Mouse (Mus musculus) midbrain, embryonic 10.5 days (tissue): ENCODE measurements at regions not wholly inside any gene's neighbourhood (a gene's known extent, or its start where the extent isn't known, plus 50 kb on each side); places are given as distances from the start of the nearest gene placed in this dataset.

Experiments used
- DNase-seq: peaks from one replicate; pipeline ENCODE4 v3.0.0-alpha.2; 2017; ENCODE audit warnings: low spot score
- H3K27ac ChIP-seq: fragments of 300-500 bp; sonication (generic); replicated peaks from 2 replicates; pipeline ENCODE4 v1.5.1; 2016; ENCODE audit warnings: mild to moderate bottlenecking
- H3K27me3 ChIP-seq: fragments of 300-500 bp; sonication (generic); 2 replicates; pipeline ENCODE4 v1.6.1; 2016; ENCODE audit warnings: low read depth, mild to moderate bottlenecking; ENCODE audit not compliant: poor library complexity, severe bottlenecking
- H3K36me3 ChIP-seq: fragments of 300-500 bp; sonication (generic); 2 replicates; pipeline ENCODE4 v1.6.1; 2016; ENCODE audit warnings: mild to moderate bottlenecking, moderate library complexity
- H3K4me1 ChIP-seq: fragments of 300-500 bp; sonication (generic); 2 replicates; pipeline ENCODE4 v1.6.1; 2016
- H3K4me3 ChIP-seq: fragments of 300-500 bp; sonication (generic); 2 replicates; pipeline ENCODE4 v1.5.1; 2016; ENCODE audit warnings: mild to moderate bottlenecking, moderate library complexity
- H3K9me3 ChIP-seq: fragments of 300-500 bp; sonication (generic); replicated peaks from 2 replicates; pipeline ENCODE4 v1.6.1; 2016; ENCODE audit warnings: mild to moderate bottlenecking
- WGBS: fragments of 180-500 bp; shearing (Covaris S2); methylation state at CpG from one replicate; pipeline ENCODE4 v1.1.7; 2016; 5-methylcytosine and 5-hydroxymethylcytosine counted together

- no peak overlapping the region for H3K4me3 ChIP-seq
- H3K36me3 ChIP-seq = no peaks in the 10 kb centered on the region
- DNase-seq = no peak
- no peak overlapping the region for H3K27ac ChIP-seq
- 88% methylated on average over 2 of the region's 2 CpGs for WGBS
- no peaks in the 10 kb centered on the region for H3K9me3 ChIP-seq
- H3K4me1 ChIP-seq = no peaks in the 10 kb centered on the region
- H3K27me3 ChIP-seq = no peaks in the 10 kb centered on the region
Measured at GRCm38 (mm10) chr1:91715791-91716190, 85.5 kb upstream of the Twist2 start.

- DNase-seq = no peak
- 90% methylated on average over 2 of the region's 2 CpGs for WGBS
Measured at GRCm38 (mm10) chr1:91716836-91717235, 84.4 kb upstream of the Twist2 start.

DNA sequence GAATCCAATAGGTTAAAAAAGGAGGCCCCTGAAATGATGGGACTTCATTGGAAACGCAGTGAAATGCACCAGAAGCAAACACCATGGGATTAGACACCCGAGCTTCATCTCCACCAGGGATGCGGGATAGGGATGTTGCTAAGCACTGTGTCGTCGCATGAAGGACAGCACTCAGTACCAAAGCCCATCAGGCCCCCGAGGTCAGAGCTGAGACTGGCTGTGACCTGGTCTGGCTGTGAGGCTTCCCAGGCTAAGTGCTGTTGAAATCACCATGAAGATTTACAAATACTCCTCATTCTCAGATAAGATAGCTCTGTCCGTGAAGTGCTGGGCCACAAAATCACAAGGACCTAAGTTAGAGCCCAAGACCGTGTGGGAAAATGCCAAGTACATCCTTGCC, 83.3 kb upstream of the Twist2 start:
- 81% methylated on average over 8 of the region's 8 CpGs for WGBS
- Histone ChIP-seq H3K4me3 (no peak overlapping the region), H3K9me3 (no peaks in the 10 kb centered on the region), H3K27ac (no peak overlapping the region), H3K36me3 (no peaks in the 10 kb centered on the region), H3K4me1 (no peaks in the 10 kb centered on the region), H3K27me3 (no peaks in the 10 kb centered on the region)
- DNase-seq = no peak

More at GRCm38 (mm10) chr1:91716836-91717235, 84.4 kb upstream of the Twist2 start:
- no peaks in the 10 kb centered on the region for H3K27me3 ChIP-seq
- no peaks in the 10 kb centered on the region for H3K36me3 ChIP-seq
- no peaks in the 10 kb centered on the region for H3K9me3 ChIP-seq
- no peak overlapping the region for H3K4me3 ChIP-seq
- no peak overlapping the region for H3K27ac ChIP-seq
- H3K4me1 ChIP-seq = no peaks in the 10 kb centered on the region

GRCm38 (mm10) chr1:91729246-91729645, 72.0 kb upstream of the Twist2 start:
- H3K27ac ChIP-seq = no peak overlapping the region
- no peaks in the 10 kb centered on the region for H3K36me3 ChIP-seq
- 76% methylated on average over 11 of the region's 11 CpGs for WGBS
- no peak overlapping the region for H3K4me3 ChIP-seq
- no peaks in the 10 kb centered on the region for H3K4me1 ChIP-seq
- no peaks in the 10 kb centered on the region for H3K9me3 ChIP-seq
- DNase-seq = no peak
- H3K27me3 ChIP-seq = no peaks in the 10 kb centered on the region

DNA sequence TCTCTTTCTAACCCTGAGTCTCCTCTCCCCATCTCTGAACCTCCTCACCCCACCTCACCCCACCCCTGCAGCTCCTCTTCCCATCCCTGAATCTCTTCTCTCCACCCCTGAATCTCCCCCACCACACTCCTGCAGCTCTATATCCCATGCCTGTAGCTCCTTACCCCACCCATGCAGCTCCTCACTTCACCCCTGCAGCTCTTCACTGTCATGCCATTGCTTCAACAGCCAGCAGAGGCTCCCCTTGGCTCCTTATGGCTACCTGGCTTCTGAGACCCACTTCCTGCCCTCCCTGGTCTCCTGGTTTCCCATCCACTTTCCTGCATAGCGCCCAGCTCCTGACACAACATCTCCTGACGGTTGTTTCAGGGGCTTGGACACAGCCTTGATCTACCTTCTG, 71.0 kb upstream of the Twist2 start:
- Histone ChIP-seq H3K4me3 (no peak overlapping the region), H3K4me1 (no peaks in the 10 kb centered on the region), H3K9me3 (no peaks in the 10 kb centered on the region), H3K27ac (no peak overlapping the region), H3K27me3 (no peaks in the 10 kb centered on the region), H3K36me3 (no peaks in the 10 kb centered on the region)
- DNase-seq = no peak
- 88% methylated on average over 2 of the region's 2 CpGs for WGBS

GRCm38 (mm10) chr1:91731703-91732102, 69.6 kb upstream of the Twist2 start:
- Histone ChIP-seq H3K9me3 (no peaks in the 10 kb centered on the region), H3K36me3 (no peaks in the 10 kb centered on the region), H3K27ac (no peak overlapping the region), H3K27me3 (no peaks in the 10 kb centered on the region), H3K4me3 (no peak overlapping the region), H3K4me1 (no peaks in the 10 kb centered on the region)
- DNase-seq = no peak
- WGBS = 89% methylated on average over 13 of the region's 13 CpGs

DNA sequence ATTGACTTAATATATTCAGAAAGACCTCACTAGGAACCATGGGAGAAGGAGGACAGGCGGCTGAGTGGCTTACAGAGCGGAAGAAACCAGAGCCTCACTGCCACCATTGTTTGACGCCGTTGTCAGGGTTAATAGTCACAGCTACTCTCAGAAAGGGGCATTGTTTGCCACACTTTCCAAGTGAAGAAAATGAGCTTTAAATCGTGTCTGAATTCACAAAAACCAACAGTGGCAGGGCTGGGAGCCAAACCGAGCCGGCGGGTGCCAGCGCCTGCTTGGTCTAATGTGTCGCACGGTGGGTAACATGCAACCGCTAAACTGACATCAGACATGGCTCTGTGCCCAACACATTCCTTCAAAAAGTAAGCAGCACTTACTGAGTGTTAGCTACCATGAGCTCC, 68.8 kb upstream of the Twist2 start:
- H3K27me3 ChIP-seq = no peaks in the 10 kb centered on the region
- no peak for DNase-seq
- no peaks in the 10 kb centered on the region for H3K9me3 ChIP-seq
- H3K36me3 ChIP-seq = no peaks in the 10 kb centered on the region
- H3K4me1 ChIP-seq = no peaks in the 10 kb centered on the region
- 81% methylated on average over 12 of the region's 12 CpGs for WGBS
- no peak overlapping the region for H3K27ac ChIP-seq
- no peak overlapping the region for H3K4me3 ChIP-seq

DNA sequence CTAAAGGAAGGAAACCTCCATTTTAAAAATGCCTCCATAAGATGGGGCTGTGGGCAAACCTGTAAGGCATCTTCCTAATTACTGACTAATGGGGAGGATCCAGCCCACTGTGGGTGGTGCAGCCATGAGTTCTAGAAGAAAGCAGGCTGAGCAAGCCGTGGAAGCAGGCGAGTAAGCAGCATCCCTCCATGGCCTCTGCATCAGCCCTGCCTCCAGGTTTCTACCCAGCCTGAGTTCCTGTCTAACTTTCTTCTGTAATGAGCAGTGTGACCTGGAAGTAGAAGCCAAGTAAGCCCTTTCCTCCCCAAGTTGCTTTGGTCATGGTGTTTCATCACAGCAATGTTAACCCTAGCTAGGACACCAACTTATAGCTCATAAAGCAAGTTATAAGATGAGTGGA, 66.5 kb upstream of the Twist2 start:
- H3K27ac ChIP-seq = no peak overlapping the region
- no peak for DNase-seq
- H3K9me3 ChIP-seq = no peaks in the 10 kb centered on the region
- no peaks in the 10 kb centered on the region for H3K36me3 ChIP-seq
- no peaks in the 10 kb centered on the region for H3K27me3 ChIP-seq
- WGBS = 91% methylated on average over 2 of the region's 2 CpGs
- no peak overlapping the region for H3K4me3 ChIP-seq
- no peaks in the 10 kb centered on the region for H3K4me1 ChIP-seq

DNA sequence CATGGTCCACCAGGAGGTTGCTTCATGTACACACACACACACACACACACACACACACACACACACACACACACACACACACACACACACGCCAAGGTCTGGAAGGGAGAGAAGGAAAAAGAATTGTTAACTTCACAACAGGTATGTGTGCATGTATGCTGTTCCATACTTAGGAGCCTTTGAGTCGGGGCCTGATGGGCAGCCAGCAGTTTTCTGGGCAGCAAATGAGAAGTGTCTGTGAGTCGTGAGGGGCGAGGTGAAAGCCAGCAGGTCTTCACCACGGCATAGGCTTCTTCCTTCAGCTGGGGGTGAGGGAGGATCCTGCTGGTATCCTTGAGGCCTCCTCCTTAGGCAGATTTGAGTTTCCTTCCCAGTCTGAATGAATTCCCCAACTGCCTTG, 65.8 kb upstream of the Twist2 start:
- H3K36me3 ChIP-seq = no peaks in the 10 kb centered on the region
- WGBS = 78% methylated on average over 4 of the region's 5 CpGs
- no peak overlapping the region for H3K27ac ChIP-seq
- H3K4me3 ChIP-seq = no peak overlapping the region
- no peak for DNase-seq
- H3K9me3 ChIP-seq = no peaks in the 10 kb centered on the region
- no peaks in the 10 kb centered on the region for H3K4me1 ChIP-seq
- no peaks in the 10 kb centered on the region for H3K27me3 ChIP-seq

- Histone ChIP-seq H3K27ac (no peak overlapping the region), H3K27me3 (0 out of 2 replicates have a peak, but pooled peaks cover 6% of the 10 kb centered on the region)
- WGBS = 88% methylated on average over 8 of the region's 8 CpGs
Measured at GRCm38 (mm10) chr1:91740661-91741060, 60.6 kb upstream of the Twist2 start.

DNA sequence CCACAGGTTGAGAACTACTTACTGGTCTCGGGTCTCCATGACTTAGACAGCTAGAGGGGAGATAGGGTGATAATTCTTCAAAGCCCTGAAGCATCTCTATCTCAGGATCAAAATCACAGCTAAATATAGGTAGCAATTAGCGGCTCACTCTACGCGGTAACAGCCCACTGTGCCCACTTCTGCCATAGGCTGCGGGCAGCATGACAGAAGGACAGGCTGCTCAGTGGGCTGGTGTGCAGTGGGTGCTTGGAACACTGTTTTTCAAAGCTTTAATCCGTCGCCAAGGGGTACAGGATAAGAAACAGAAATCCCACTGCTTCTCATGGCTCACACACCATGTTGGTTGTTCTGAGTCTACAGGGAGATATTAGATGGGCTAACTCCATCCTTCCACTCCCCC, 59.2 kb upstream of the Twist2 start:
- no peak overlapping the region for H3K27ac ChIP-seq
- peaks cover 19% of the 10 kb centered on the region for H3K27me3 ChIP-seq
- no peak overlapping the region for H3K4me3 ChIP-seq
- no peaks in the 10 kb centered on the region for H3K9me3 ChIP-seq
- 89% methylated on average over 7 of the region's 7 CpGs for WGBS
- no peak for DNase-seq
- 0 out of 2 replicates have a peak, but pooled peaks cover 3% of the 10 kb centered on the region for H3K4me1 ChIP-seq
- H3K36me3 ChIP-seq = no peaks in the 10 kb centered on the region

More at GRCm38 (mm10) chr1:91740661-91741060, 60.6 kb upstream of the Twist2 start:
- Histone ChIP-seq H3K4me1 (no peaks in the 10 kb centered on the region), H3K9me3 (no peaks in the 10 kb centered on the region), H3K36me3 (no peaks in the 10 kb centered on the region), H3K4me3 (no peak overlapping the region)
- no peak for DNase-seq

GRCm38 (mm10) chr1:91742914-91743313, 58.3 kb upstream of the Twist2 start:
- H3K9me3 ChIP-seq = no peaks in the 10 kb centered on the region
- H3K27ac ChIP-seq = no peak overlapping the region
- 64% methylated on average over 3 of the region's 3 CpGs for WGBS
- DNase-seq = no peak
- H3K27me3 ChIP-seq = peaks cover 20% of the 10 kb centered on the region
- H3K4me3 ChIP-seq = no peak overlapping the region
- H3K36me3 ChIP-seq = no peaks in the 10 kb centered on the region
- H3K4me1 ChIP-seq = peaks cover 10% of the 10 kb centered on the region

- 89% methylated on average over 3 of the region's 3 CpGs for WGBS
- Histone ChIP-seq H3K27me3 (peaks cover 31% of the 10 kb centered on the region), H3K4me3 (no peak overlapping the region), H3K4me1 (peaks cover 13% of the 10 kb centered on the region), H3K36me3 (no peaks in the 10 kb centered on the region), H3K27ac (no peak overlapping the region), H3K9me3 (no peaks in the 10 kb centered on the region)
- DNase-seq = no peak
Measured at GRCm38 (mm10) chr1:91744076-91744475, 57.2 kb upstream of the Twist2 start.

- peaks cover 37% of the 10 kb centered on the region for H3K27me3 ChIP-seq
Measured at GRCm38 (mm10) chr1:91744701-91745100, 56.6 kb upstream of the Twist2 start.

More at GRCm38 (mm10) chr1:91744701-91745100, 56.6 kb upstream of the Twist2 start:
- 87% methylated on average over 5 of the region's 5 CpGs for WGBS
- Histone ChIP-seq H3K4me3 (no peak overlapping the region), H3K27ac (no peak overlapping the region), H3K36me3 (no peaks in the 10 kb centered on the region), H3K4me1 (peaks cover 13% of the 10 kb centered on the region), H3K9me3 (no peaks in the 10 kb centered on the region)
- DNase-seq = no peak
